Mouse (Mus musculus) midbrain, embryonic 16.5 days (tissue): ENCODE data around the gene Carm1. TPM values are rescaled to one million over a fixed set of nuclear protein-coding genes. Genes with fewer than 3 reads are reported as not detected.
A peak's percentile ranks its signal among the peaks of the same experiment; 100 is the strongest.

ENCODE experiments used
- ATAC-seq: fragments of 200-750 bp; cut with Nextera tagmentation; 2 replicates; pipeline ENCODE4 v1.8.0; 2017; ENCODE audit warnings: moderate TSS enrichment
- H3K27ac ChIP-seq: fragments of 300-500 bp; sonication (generic); 2 replicates; pipeline ENCODE4 v1.5.1; 2014; ENCODE audit warnings: mild to moderate bottlenecking, low read length, mixed read lengths
- H3K27me3 ChIP-seq: fragments of 300-500 bp; sonication (generic); 2 replicates; pipeline ENCODE4 v1.6.1; 2014; ENCODE audit warnings: low read depth, low read length, mixed read lengths; ENCODE audit not compliant: control insufficient read depth, insufficient read depth
- H3K36me3 ChIP-seq: fragments of 300-500 bp; sonication (generic); 2 replicates; pipeline ENCODE4 v1.6.1; 2014; ENCODE audit warnings: mild to moderate bottlenecking, low read length, moderate library complexity, mixed read lengths; ENCODE audit not compliant: control insufficient read depth, insufficient read depth
- H3K4me1 ChIP-seq: fragments of 300-500 bp; sonication (generic); 2 replicates; pipeline ENCODE4 v1.6.1; 2014; ENCODE audit warnings: mild to moderate bottlenecking, low read length, mixed read lengths; ENCODE audit not compliant: control insufficient read depth, insufficient read depth
- H3K4me2 ChIP-seq: fragments of 300-500 bp; sonication (generic); 2 replicates; pipeline ENCODE4 v1.6.1; 2014; ENCODE audit warnings: mild to moderate bottlenecking, low read length, mixed read lengths
- H3K4me3 ChIP-seq: fragments of 300-500 bp; sonication (generic); 2 replicates; pipeline ENCODE4 v1.5.1; 2014; ENCODE audit warnings: low read depth, mild to moderate bottlenecking, low read length, moderate library complexity, mixed read lengths
- H3K9ac ChIP-seq: fragments of 300-500 bp; sonication (generic); 2 replicates; pipeline ENCODE4 v1.6.1; 2014; ENCODE audit warnings: low read depth, low read length, mixed read lengths
- H3K9me3 ChIP-seq: fragments of 300-500 bp; sonication (generic); replicated peaks from 2 replicates; pipeline ENCODE4 v1.6.1; 2014; ENCODE audit warnings: mild to moderate bottlenecking, low read length, mixed read lengths; ENCODE audit not compliant: control insufficient read depth, poor library complexity, severe bottlenecking
- WGBS: fragments of 180-500 bp; shearing (Covaris S2); extraction: QIAGEN DNeasy Blood & Tissue Kit; methylation state at CpG from one replicate; pipeline ENCODE4 v1.1.7; 2014; 5-methylcytosine and 5-hydroxymethylcytosine counted together
- polyA plus RNA-seq: library from polyadenylated mRNA; unstranded; fragments of >200 nt; fragmentation: Nextera tagmentation; extraction: Ambion mirVana; gene quantifications from 2 replicates; pipeline ENCODE4 v1.2.1, GENCODE M21; 2015

Gene Carm1
- polyA plus RNA-seq, 1 experiment from 2014 or later, result 22.5 TPM

DNA sequence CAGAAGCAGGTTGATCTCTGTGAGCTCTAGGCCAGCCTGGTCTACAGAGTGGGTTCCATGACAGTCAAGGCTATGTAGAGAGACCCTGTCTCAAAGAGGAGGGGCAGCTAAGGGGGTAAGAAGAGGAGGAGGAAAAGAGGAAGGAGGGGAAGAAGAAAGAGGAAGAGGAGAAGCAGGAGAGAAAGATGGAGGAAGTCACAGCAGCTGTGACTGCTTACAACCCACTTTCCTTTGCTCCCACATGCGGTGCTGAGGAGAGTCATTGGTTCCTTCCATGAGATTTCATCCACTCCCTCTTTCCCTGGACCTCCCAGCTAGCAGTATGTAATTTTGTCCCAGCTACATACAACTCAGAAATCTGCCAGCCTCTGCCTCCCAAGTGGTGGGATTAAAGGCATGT, 60.0 kb downstream of the Carm1 start:
- Histone ChIP-seq H3K4me2 (no peak overlapping the region), H3K9me3 (no peaks in the 10 kb centered on the region), H3K4me1 (no peaks in the 10 kb centered on the region), H3K9ac (no peak overlapping the region), H3K36me3 (no peaks in the 10 kb centered on the region), H3K4me3 (no peak overlapping the region), H3K27me3 (no peaks in the 10 kb centered on the region), H3K27ac (no peak overlapping the region)
- 93% methylated on average over 1 of the region's 1 CpGs for WGBS
- no peak for ATAC-seq

DNA sequence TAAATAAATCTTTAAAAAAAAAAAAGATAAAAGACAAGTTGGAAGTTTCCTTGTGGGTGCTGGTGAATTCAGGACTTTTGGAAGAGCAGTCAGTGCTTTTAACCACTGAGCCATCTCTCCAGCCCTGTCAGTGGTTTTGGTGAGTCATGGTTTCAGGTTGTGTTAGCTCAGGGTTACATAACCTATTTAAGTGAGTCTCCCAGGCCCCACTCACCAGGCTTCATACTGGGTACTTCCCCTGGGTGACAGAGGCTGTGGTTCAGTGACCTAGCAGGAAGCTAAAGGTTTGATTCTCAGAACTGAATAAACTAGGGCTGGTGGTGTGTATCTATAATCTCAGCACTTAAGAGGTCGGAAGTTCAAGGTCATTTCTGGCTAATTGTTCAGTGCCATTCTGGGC, 63.2 kb downstream of the Carm1 start:
- Histone ChIP-seq H3K4me1 (peaks cover 3% of the 10 kb centered on the region), H3K9ac (no peak overlapping the region), H3K4me2 (no peak overlapping the region), H3K36me3 (no peaks in the 10 kb centered on the region), H3K9me3 (no peaks in the 10 kb centered on the region), H3K4me3 (no peak overlapping the region), H3K27me3 (no peaks in the 10 kb centered on the region), H3K27ac (no peak overlapping the region)
- no peak for ATAC-seq
- 90% methylated on average over 1 of the region's 1 CpGs for WGBS

DNA sequence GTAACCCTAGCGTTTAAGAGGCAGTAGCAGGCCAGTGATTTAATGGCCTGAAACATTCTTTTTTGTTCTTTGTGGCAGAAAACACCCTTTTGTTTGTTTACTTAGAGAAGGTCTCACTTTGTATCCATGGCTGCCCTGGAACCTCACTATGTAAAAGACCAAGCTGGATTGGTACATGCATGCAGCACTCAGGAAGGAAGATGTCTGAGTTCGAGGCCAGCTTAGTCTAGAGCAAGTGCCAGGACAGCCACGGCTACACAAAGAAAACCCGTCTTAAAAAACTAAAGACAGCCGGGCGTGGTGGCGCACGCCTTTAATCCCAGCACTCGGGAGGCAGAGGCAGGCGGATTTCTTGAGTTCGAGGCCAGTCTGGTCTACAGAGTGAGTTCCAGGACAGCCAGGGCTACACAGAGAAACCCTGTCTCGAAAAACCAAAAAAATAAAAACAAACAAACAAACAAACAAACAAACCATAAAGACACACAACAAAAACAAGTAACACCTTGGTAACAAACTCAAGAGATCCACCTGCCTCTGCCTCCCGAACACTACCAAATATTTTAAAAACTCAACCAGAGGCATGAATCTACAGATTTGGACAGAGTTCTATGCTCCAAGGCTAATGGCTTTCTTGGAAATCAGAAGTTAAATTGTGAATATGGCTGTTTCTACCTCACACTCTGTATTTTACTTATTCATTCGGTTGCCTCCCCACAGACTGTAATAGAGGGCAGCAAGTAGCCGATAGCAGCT, 68.3 kb downstream of the Carm1 start:
- no peak for ATAC-seq
- 76% methylated on average over 15 of the region's 15 CpGs for WGBS
- Histone ChIP-seq H3K36me3 (no peaks in the 10 kb centered on the region), H3K27ac (peak overlapping the region; percentile 94), H3K9me3 (no peaks in the 10 kb centered on the region), H3K9ac (peak overlapping the region; percentile 73), H3K4me3 (peak overlapping the region; percentile 79), H3K27me3 (no peaks in the 10 kb centered on the region), H3K4me2 (peak overlapping the region; percentile 60), H3K4me1 (peaks cover 28% of the 10 kb centered on the region)

DNA sequence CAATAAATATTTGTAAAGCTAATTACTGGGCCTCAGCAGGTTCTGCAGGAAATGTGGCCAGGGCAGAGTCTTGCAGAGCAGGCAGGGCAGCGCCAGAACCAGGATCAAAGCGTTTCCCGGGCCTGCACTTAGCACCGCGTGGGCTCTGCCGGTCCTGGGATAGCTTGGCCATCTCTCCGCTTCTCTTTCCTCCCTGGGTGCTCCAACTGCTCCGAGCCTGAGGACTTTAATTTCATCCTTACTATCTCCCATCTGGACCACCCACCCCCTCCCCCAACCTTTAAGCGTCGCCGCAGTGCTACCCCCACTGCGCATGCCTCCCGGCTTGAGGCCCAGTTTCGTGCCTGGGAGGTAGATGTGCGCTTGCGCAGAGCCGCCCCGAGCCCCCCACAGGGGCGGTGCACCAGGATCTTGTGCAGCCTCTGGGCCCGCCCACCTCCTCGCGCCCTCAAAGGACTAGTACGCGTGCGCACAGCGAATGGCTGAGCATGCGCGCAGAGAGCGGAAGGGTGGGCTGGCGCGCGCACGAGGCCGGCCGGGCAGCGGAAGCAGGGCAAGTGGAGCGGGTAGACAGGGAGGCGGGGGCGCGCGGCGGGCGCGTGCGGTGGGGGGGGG, 69.0 kb downstream of the Carm1 start, which contains the start of gene Smarca4:
TSS of gene Smarca4 (plus strand) at position 553 of the 615 bp plus-strand sequence.
- under 1% methylated on average over 43 of the region's 45 CpGs for WGBS
- Histone ChIP-seq H3K27me3 (no peaks in the 10 kb centered on the region), H3K36me3 (no peaks in the 10 kb centered on the region), H3K4me2 (peak within 1 kb of the TSS; percentile 60), H3K9ac (peak within 1 kb of the TSS; percentile 75), H3K27ac (peak within 1 kb of the TSS; percentile 99), H3K4me3 (peak within 1 kb of the TSS; percentile 79), H3K4me1 (peaks cover 31% of the 10 kb centered on the region), H3K9me3 (no peaks in the 10 kb centered on the region)
- peak; percentile 94 for ATAC-seq

DNA sequence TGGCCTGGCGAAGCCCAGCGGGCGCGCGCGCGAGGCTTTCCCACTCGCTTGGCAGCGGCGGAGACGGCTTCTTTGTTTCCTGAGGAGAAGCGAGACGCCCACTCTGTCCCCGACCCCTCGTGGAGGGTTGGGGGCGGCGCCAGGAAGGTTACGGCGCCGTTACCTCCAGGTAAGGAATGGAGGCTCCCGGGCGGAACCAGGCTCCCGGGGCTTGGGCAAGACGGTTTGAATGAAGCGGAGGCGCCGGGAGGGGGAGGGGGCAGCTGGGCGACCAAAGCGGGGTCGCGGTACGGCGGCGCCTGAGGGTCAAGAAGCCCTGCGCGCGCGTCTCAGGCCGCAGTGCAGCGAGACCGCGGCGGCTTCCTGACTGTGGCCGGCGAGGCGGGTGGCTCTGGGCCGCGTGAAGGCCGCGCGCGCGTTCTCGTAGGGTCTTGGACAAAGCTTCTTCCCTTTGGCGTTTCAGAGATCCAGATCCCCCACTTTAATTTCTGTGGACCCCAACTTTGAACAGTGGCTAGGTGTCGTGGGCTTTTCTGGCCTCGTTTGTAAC, 69.6 kb downstream of the Carm1 start:
- Histone ChIP-seq H3K27me3 (no peaks in the 10 kb centered on the region), H3K36me3 (no peaks in the 10 kb centered on the region), H3K4me2 (peak overlapping the region; percentile 60), H3K4me3 (peak overlapping the region; percentile 79), H3K4me1 (peaks cover 32% of the 10 kb centered on the region), H3K9me3 (no peaks in the 10 kb centered on the region), H3K27ac (peak overlapping the region; percentile 99), H3K9ac (peak overlapping the region; percentile 75)
- peak; percentile 79 for ATAC-seq
- under 1% methylated on average over 45 of the region's 57 CpGs for WGBS

DNA sequence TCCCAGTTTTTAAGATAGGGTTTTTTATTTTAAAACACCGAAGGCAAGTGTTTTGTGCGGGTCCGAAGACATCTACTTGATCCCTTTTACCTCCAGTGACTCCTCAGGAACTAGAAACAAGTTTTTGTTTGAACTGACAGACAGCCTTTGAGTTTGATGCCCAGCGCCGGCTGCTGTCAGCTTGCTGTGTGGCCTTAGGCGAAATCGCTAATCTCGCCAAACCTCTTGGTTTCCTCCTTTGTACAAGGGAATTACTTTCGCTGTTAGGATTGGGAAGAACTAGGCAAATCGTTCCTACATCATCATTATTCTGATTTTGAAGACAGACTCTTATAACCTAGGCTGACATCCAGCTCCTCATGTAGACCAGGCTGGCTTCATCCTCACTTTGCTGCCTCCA, 70.4 kb downstream of the Carm1 start:
- H3K4me2 ChIP-seq, result peak overlapping the region; percentile 60
- WGBS, result 3% methylated on average over 10 of the region's 10 CpGs

DNA sequence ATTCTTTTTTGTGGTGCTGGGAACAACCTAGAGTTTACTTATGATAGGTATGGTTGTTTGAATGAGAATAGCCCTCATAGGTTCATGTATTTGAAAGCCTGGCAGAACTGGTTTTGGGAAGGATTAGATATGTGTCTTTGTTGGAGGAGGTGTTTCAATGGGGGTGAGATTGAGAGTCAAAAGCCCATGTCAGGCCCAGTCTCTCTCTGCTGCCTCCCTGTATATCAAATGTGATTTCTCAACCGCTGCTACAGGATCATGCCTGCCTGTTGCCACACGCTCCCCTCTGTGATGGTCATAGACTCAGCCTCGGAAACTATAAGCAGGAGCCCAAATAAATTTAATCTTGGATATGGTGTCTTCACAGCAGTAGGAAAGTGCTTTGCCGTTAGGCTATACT, 73.5 kb downstream of the Carm1 start:
- Histone ChIP-seq H3K36me3 (no peaks in the 10 kb centered on the region), H3K27me3 (no peaks in the 10 kb centered on the region), H3K9me3 (no peaks in the 10 kb centered on the region), H3K9ac (no peak overlapping the region), H3K4me2 (no peak overlapping the region), H3K4me3 (no peak overlapping the region), H3K4me1 (peaks cover 34% of the 10 kb centered on the region), H3K27ac (no peak overlapping the region)
- WGBS, result 84% methylated on average over 4 of the region's 4 CpGs
- no peak for ATAC-seq

More for the DNA sequence above, 70.4 kb downstream of the Carm1 start:
- Histone ChIP-seq H3K36me3 (no peaks in the 10 kb centered on the region), H3K9me3 (no peaks in the 10 kb centered on the region), H3K4me1 (peaks cover 32% of the 10 kb centered on the region), H3K27me3 (no peaks in the 10 kb centered on the region), H3K27ac (peak overlapping the region; percentile 99), H3K4me3 (peak overlapping the region; percentile 79), H3K9ac (peak overlapping the region; percentile 75)
- no peak for ATAC-seq

DNA sequence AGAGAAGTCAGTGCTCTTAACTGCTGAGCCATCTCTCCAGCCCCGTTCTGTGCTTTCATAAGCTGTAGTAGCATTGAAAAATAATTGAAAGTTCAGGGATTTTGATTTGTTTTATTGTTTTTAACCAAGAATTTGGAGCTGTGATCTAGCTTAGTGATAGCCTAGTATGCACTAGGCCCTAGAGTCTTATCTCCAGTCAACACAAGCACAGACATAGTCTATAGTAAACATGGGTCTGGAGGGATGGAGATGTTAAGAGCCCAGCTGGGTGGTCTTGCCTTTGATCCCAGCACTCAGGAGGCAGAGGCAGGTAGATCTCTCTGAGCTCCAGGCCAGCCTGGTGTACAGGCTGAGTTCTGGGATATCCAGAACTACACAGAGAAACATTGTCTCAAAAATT, 76.0 kb downstream of the Carm1 start:
- WGBS, result 95% methylated on average over 1 of the region's 1 CpGs
- H3K36me3 ChIP-seq, result no peaks in the 10 kb centered on the region
- ATAC-seq, result no peak

More for the DNA sequence above, 76.0 kb downstream of the Carm1 start:
- Histone ChIP-seq H3K4me2 (no peak overlapping the region), H3K9me3 (no peaks in the 10 kb centered on the region), H3K9ac (no peak overlapping the region), H3K27ac (no peak overlapping the region), H3K27me3 (no peaks in the 10 kb centered on the region), H3K4me3 (no peak overlapping the region), H3K4me1 (peaks cover 30% of the 10 kb centered on the region)
